Mouse (Mus musculus) forelimb bud, embryonic 11.5 days (tissue): ENCODE measurements at regions not wholly inside any gene's neighbourhood (a gene's known extent, or its start where the extent isn't known, plus 50 kb on each side); places are given as distances from the start of the nearest gene placed in this dataset.

Source experiments
- DNase-seq: peaks from one replicate; pipeline ENCODE4 v3.0.0-alpha.2; 2012; ENCODE audit warnings: low read depth, low spot score

- DNase-seq = peak; percentile 31
These were observed 566.6 kb upstream of the Gm21863 start for GRCm38 (mm10) chr12:19387706-19388105.
